Mouse (Mus musculus) heart, postnatal 14 days (tissue): ENCODE results near the gene Klhdc4. TPM values are rescaled to one million over a fixed set of nuclear protein-coding genes. Genes with fewer than 3 reads are reported as not detected.

Source experiments
- DNase-seq, 2 experiments: peaks; one replicate each; pipeline ENCODE4 v3.0.0; 2021 to 2022
- intact Hi-C: fragments of 180-260 bp; cut with DNase I; formaldehyde crosslinking; loops from one replicate; pipeline ENCODE4 v1.15.1; 2025
- long read RNA-seq, 2 experiments: library from polyadenylated mRNA; stranded (forward); transcript quantifications; one replicate each; pipeline ENCODE4 v2.0.0; 2021
- total RNA-seq, 2 experiments: library from RNA; stranded (reverse); gene quantifications; 2 replicates each; pipeline ENCODE4 v1.2.3; 2021

The Klhdc4 gene
- total RNA-seq = 10 to 100 TPM; 13.2 to 13.8 TPM
- long read RNA-seq, experiment 1, transcript Klhdc4-201 (12 exons, 2,078 nt) = major isoform, 27 of 33 reads
- long read RNA-seq, experiment 1, partial matches to known transcripts = 3 of 33 reads
- long read RNA-seq, experiment 1, other reads (novel, unspliced or antisense) = 3 of 33 reads
- long read RNA-seq, experiment 2, transcript Klhdc4-201 (12 exons, 2,078 nt) = major isoform, 21 of 24 reads
- long read RNA-seq, experiment 2, partial matches to known transcripts = 1 of 24 reads
- long read RNA-seq, experiment 2, other reads (novel, unspliced or antisense) = 2 of 24 reads

GRCm38 (mm10) chr8:121829048-121829776, at the start of gene Klhdc4:
Gene Klhdc4, minus strand, starts transcription at chr8:121829569.
- peak; percentile 85 to 90 for DNase-seq
- intact Hi-C loops = no loop called here

GRCm38 (mm10) chr8:121877828-121878480, 48.6 kb upstream of the Klhdc4 start:
- intact Hi-C loops = no loop called here
- no peak for DNase-seq

- no peak for DNase-seq
- intact Hi-C loops = no loop called here
These were observed 47.8 kb upstream of the Klhdc4 start for GRCm38 (mm10) chr8:121877212-121877611.

GRCm38 (mm10) chr8:121875517-121875916, 46.1 kb upstream of the Klhdc4 start:
- no peak for DNase-seq
- intact Hi-C loops = no loop called here

- intact Hi-C loops = no loop called here
- DNase-seq = no peak
These were observed 45.7 kb upstream of the Klhdc4 start for GRCm38 (mm10) chr8:121875045-121875444.

GRCm38 (mm10) chr8:121874031-121874430, 44.7 kb upstream of the Klhdc4 start:
- intact Hi-C loops = loop anchor here (1.0 kb wide), 2 partner anchors 35 to 51 kb away; no protein-coding TSS in a partner anchor

GRCm38 (mm10) chr8:121871833-121872440, 42.6 kb upstream of the Klhdc4 start:
- intact Hi-C loops = no loop called here
- DNase-seq = no peak

More at GRCm38 (mm10) chr8:121874031-121874430, 44.7 kb upstream of the Klhdc4 start:
- peak; percentile 65 to 76 for DNase-seq

- no peak for DNase-seq
- intact Hi-C loops = no loop called here
These were observed 40.8 kb upstream of the Klhdc4 start for GRCm38 (mm10) chr8:121870190-121870589.

GRCm38 (mm10) chr8:121868896-121869295, 39.5 kb upstream of the Klhdc4 start:
- DNase-seq = no peak
- intact Hi-C loops = no loop called here

- intact Hi-C loops = no loop called here
These were observed 38.8 kb upstream of the Klhdc4 start for GRCm38 (mm10) chr8:121868196-121868595.

GRCm38 (mm10) chr8:121865356-121865755, 36.0 kb upstream of the Klhdc4 start:
- intact Hi-C loops = no loop called here
- DNase-seq = no peak

More at GRCm38 (mm10) chr8:121868196-121868595, 38.8 kb upstream of the Klhdc4 start:
- DNase-seq = no peak

- intact Hi-C loops = no loop called here
- DNase-seq = no peak
These were observed 32.6 kb upstream of the Klhdc4 start for GRCm38 (mm10) chr8:121861806-121862548.

- intact Hi-C loops = no loop called here
- no peak for DNase-seq
These were observed 31.9 kb upstream of the Klhdc4 start for GRCm38 (mm10) chr8:121861276-121861675.

- no peak for DNase-seq
- intact Hi-C loops = no loop called here
These were observed 28.4 kb upstream of the Klhdc4 start for GRCm38 (mm10) chr8:121857747-121858146.

- no peak for DNase-seq
- intact Hi-C loops = no loop called here
These were observed 28.0 kb upstream of the Klhdc4 start for GRCm38 (mm10) chr8:121857331-121857730.

- no peak for DNase-seq
- intact Hi-C loops = no loop called here
These were observed 26.8 kb upstream of the Klhdc4 start for GRCm38 (mm10) chr8:121856071-121856746.

GRCm38 (mm10) chr8:121853586-121853985, 24.2 kb upstream of the Klhdc4 start:
- no peak for DNase-seq
- intact Hi-C loops = no loop called here

GRCm38 (mm10) chr8:121852464-121852863, 23.1 kb upstream of the Klhdc4 start:
- no peak for DNase-seq
- intact Hi-C loops = no loop called here

GRCm38 (mm10) chr8:121851716-121852115, 22.3 kb upstream of the Klhdc4 start:
- intact Hi-C loops = loop anchor here (2.0 kb wide), 1 partner anchor 73 kb away; no protein-coding TSS in a partner anchor
- no peak for DNase-seq
